Mouse (Mus musculus): ENCODE results near the gene Hspb2.

GRCm38 (mm10) chr9:50721061-50721460 lies 31.1 kb downstream of the Hspb2 start:
- TF ChIP-seq CTCF (IDR thresholded peaks at IDR 0.05; ENCODE audit: low read depth) = no peak
- no peak for TF ChIP-seq EP300 (optimal IDR thresholded peaks at IDR 0.05)
